Mouse (Mus musculus): ENCODE data around the gene Rbm34. TPM values are rescaled to one million over a fixed set of nuclear protein-coding genes. Genes with fewer than 3 reads are reported as not detected.
"Not testable (repeated sequence)": the region's sequence is repeated elsewhere in the genome, so short reads cannot be mapped to it uniquely, and the experiment has no call there.

Rbm34 gene
- polyA plus RNA-seq, 1 experiment from 2014 or later = 22.0 TPM

DNA sequence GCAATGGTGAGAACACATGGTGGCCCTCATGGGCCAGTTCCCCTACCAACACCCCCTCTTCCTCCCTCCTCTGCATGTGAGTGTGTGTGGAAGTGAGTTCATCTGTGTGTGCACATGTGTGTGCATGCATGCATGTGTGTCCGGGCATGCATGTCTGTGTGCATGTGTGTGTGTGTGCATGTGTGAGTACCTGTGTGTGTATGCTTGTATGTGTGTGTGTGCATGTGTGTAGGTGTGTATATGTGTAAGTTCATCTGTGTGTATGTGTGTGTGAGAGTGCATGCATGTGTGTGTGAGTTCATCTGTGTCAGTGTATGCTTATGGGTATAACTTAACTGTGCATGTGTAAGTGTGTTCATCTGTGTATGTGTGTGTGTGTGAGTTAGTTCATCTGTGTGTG, 52.5 kb downstream of the Rbm34 start:
- H3K27me3 ChIP-seq (replicated peaks; ENCODE audit: control insufficient read depth, insufficient read depth, low read length) = no peaks in the 10 kb centered on the region
- no peak overlapping the region for H3K9ac ChIP-seq (ENCODE audit: low read depth, low read length)
- peaks cover 19% of the 10 kb centered on the region for H3K4me1 ChIP-seq (ENCODE audit: control insufficient read depth, insufficient read depth, low read length)
- no peaks in the 10 kb centered on the region for H3K36me3 ChIP-seq (ENCODE audit: control insufficient read depth, insufficient read depth, low read length)
- no peak overlapping the region for H3K4me2 ChIP-seq (ENCODE audit: low read depth, low read length)
- no peak for ATAC-seq
- no peak overlapping the region for H3K4me3 ChIP-seq (ENCODE audit: low read length)
- no peaks in the 10 kb centered on the region for H3K9me3 ChIP-seq (ENCODE audit: control insufficient read depth, low read length)
- H3K27ac ChIP-seq (ENCODE audit: low read length) = no peak overlapping the region
- 97% methylated on average over 1 of the region's 1 CpGs for WGBS

- Histone ChIP-seq H3K27ac (ENCODE audit: low read length) (no peak overlapping the region), H3K27me3 (replicated peaks; ENCODE audit: control insufficient read depth, insufficient read depth, low read length) (no peaks in the 10 kb centered on the region), H3K36me3 (ENCODE audit: control insufficient read depth, insufficient read depth, low read length) (no peaks in the 10 kb centered on the region), H3K9me3 (ENCODE audit: control insufficient read depth, low read length) (no peaks in the 10 kb centered on the region), H3K4me3 (ENCODE audit: low read length) (no peak overlapping the region), H3K4me1 (ENCODE audit: control insufficient read depth, insufficient read depth, low read length) (peaks cover 20% of the 10 kb centered on the region), H3K4me2 (ENCODE audit: low read depth, low read length) (no peak overlapping the region), H3K9ac (ENCODE audit: low read depth, low read length) (no peak overlapping the region)
- 61% methylated on average over 6 of the region's 6 CpGs for WGBS
- ATAC-seq = no peak
Measured at GRCm38 (mm10) chr8:126917179-126917905, 53.5 kb downstream of the Rbm34 start.

DNA sequence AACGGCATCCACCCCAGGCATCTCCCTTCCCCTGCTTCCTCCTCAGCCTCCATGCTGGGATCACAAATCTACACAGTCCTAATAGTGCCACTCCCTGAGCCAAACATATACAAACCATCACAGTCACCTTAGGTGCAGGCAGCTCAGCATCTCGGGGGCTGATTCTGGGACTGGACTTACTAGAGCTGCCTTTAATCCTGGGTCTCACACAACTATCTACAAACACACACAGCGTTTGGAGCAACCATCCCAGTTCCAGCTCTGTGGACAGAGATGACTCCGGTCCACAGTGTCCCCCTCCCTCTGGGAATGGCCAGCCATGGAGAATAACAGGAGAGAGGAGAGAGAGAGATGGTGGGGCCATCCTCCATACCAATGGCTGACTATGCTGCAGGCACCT, 54.3 kb downstream of the Rbm34 start:
- no peaks in the 10 kb centered on the region for H3K27me3 ChIP-seq (replicated peaks; ENCODE audit: control insufficient read depth, insufficient read depth, low read length)
- H3K27ac ChIP-seq (ENCODE audit: low read length) = no peak overlapping the region
- no peak overlapping the region for H3K9ac ChIP-seq (ENCODE audit: low read depth, low read length)
- H3K9me3 ChIP-seq (ENCODE audit: control insufficient read depth, low read length) = no peaks in the 10 kb centered on the region
- no peak for ATAC-seq
- no peaks in the 10 kb centered on the region for H3K36me3 ChIP-seq (ENCODE audit: control insufficient read depth, insufficient read depth, low read length)
- H3K4me2 ChIP-seq (ENCODE audit: low read depth, low read length) = no peak overlapping the region
- no peak overlapping the region for H3K4me3 ChIP-seq (ENCODE audit: low read length)
- 80% methylated on average over 4 of the region's 4 CpGs for WGBS
- peaks cover 20% of the 10 kb centered on the region for H3K4me1 ChIP-seq (ENCODE audit: control insufficient read depth, insufficient read depth, low read length)

GRCm38 (mm10) chr8:126914609-126915375, 56.1 kb downstream of the Rbm34 start:
- no peaks in the 10 kb centered on the region for H3K36me3 ChIP-seq (ENCODE audit: control insufficient read depth, insufficient read depth, low read length)
- peaks cover 16% of the 10 kb centered on the region for H3K4me1 ChIP-seq (ENCODE audit: control insufficient read depth, insufficient read depth, low read length)
- no peak overlapping the region for H3K4me2 ChIP-seq (ENCODE audit: low read depth, low read length)
- no peak overlapping the region for H3K9ac ChIP-seq (ENCODE audit: low read depth, low read length)
- no peak overlapping the region for H3K27ac ChIP-seq (ENCODE audit: low read length)
- H3K9me3 ChIP-seq (ENCODE audit: control insufficient read depth, low read length) = no peaks in the 10 kb centered on the region
- no peaks in the 10 kb centered on the region for H3K27me3 ChIP-seq (replicated peaks; ENCODE audit: control insufficient read depth, insufficient read depth, low read length)
- ATAC-seq = no peak
- WGBS = 44% methylated on average over 10 of the region's 10 CpGs
- H3K4me3 ChIP-seq (ENCODE audit: low read length) = no peak overlapping the region

DNA sequence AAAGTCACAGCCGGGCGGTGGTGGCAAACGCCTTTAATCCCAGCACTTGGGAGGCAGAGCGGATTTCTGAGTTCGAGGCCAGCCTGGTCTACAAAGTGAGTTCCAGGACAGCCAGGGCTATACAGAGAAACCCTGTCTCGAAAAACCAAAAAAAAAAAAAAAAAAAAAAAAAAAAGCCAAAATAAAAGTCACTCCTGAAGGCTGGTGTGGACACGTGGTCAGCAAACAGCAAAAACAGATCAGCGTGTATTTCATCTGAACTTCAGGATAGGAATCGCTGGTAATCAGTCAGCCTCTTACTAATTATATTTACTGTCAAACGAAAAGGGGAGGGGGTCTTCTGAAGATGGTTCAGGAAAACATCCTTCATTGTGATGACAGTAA, 56.8 kb downstream of the Rbm34 start:
- H3K9ac ChIP-seq (ENCODE audit: low read depth, low read length); H3K36me3 ChIP-seq (ENCODE audit: control insufficient read depth, insufficient read depth, low read length); H3K27ac ChIP-seq (ENCODE audit: low read length); H3K27me3 ChIP-seq (replicated peaks; ENCODE audit: control insufficient read depth, insufficient read depth, low read length); ATAC-seq; H3K4me3 ChIP-seq (ENCODE audit: low read length); H3K9me3 ChIP-seq (ENCODE audit: control insufficient read depth, low read length); H3K4me2 ChIP-seq (ENCODE audit: low read depth, low read length): not testable (repeated sequence)
- H3K4me1 ChIP-seq (ENCODE audit: control insufficient read depth, insufficient read depth, low read length) = peaks cover 12% of the 10 kb centered on the region
- 64% methylated on average over 10 of the region's 10 CpGs for whole genome bisulfite sequencing

- ATAC-seq = peak; percentile 30; the same call in 1 of the 2 replicates
- H3K27ac ChIP-seq (ENCODE audit: low read length) = peak overlapping the region; percentile 16
Measured at GRCm38 (mm10) chr8:126913241-126914106, 57.4 kb downstream of the Rbm34 start.

DNA sequence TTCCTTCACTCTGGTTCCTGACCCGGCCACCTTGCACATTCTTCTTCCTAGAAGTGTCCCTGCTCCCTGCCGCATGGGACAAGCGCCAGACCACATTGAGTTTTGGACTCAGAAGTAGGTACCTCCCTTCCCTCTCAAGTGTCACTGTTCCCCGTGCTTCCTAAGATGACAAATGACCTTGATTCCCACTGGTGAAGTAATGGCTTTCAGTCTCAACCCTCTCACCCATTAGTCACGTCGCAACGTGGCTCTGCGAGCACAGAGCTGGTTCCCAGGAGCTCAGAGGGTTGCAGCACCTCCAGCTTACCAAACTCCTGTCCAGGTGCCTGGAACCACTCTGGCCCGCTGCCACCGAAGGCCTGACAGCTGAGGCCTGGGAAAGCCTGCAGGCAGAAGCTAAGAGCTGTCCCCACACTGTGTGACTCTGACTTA, 61.5 kb downstream of the Rbm34 start:
- peak overlapping the region; percentile 53 for H3K9ac ChIP-seq (ENCODE audit: low read depth, low read length)
- no peak overlapping the region for H3K27ac ChIP-seq (ENCODE audit: low read length)
- peaks cover 25% of the 10 kb centered on the region for H3K4me1 ChIP-seq (ENCODE audit: control insufficient read depth, insufficient read depth, low read length)
- H3K9me3 ChIP-seq (ENCODE audit: control insufficient read depth, low read length) = no peaks in the 10 kb centered on the region
- H3K27me3 ChIP-seq (replicated peaks; ENCODE audit: control insufficient read depth, insufficient read depth, low read length) = no peaks in the 10 kb centered on the region
- H3K36me3 ChIP-seq (ENCODE audit: control insufficient read depth, insufficient read depth, low read length) = no peaks in the 10 kb centered on the region
- no peak overlapping the region for H3K4me3 ChIP-seq (ENCODE audit: low read length)
- ATAC-seq = no peak
- H3K4me2 ChIP-seq (ENCODE audit: low read depth, low read length) = no peak overlapping the region
- 54% methylated on average over 10 of the region's 10 CpGs for WGBS

More at GRCm38 (mm10) chr8:126913241-126914106, 57.4 kb downstream of the Rbm34 start:
- Histone ChIP-seq H3K4me2 (ENCODE audit: low read depth, low read length) (no peak overlapping the region), H3K36me3 (ENCODE audit: control insufficient read depth, insufficient read depth, low read length) (no peaks in the 10 kb centered on the region), H3K4me1 (ENCODE audit: control insufficient read depth, insufficient read depth, low read length) (peaks cover 18% of the 10 kb centered on the region), H3K9ac (ENCODE audit: low read depth, low read length) (no peak overlapping the region; the same call in 1 of the 2 replicates), H3K27me3 (replicated peaks; ENCODE audit: control insufficient read depth, insufficient read depth, low read length) (no peaks in the 10 kb centered on the region), H3K4me3 (ENCODE audit: low read length) (no peak overlapping the region), H3K9me3 (ENCODE audit: control insufficient read depth, low read length) (no peaks in the 10 kb centered on the region)
- WGBS = 48% methylated on average over 12 of the region's 12 CpGs

- Histone ChIP-seq H3K4me1 (ENCODE audit: control insufficient read depth, insufficient read depth, low read length) (peaks cover 30% of the 10 kb centered on the region), H3K4me2 (ENCODE audit: low read depth, low read length) (no peak overlapping the region), H3K27ac (ENCODE audit: low read length) (0 out of 2 replicates have a peak overlapping the region, but pooled peaks have one; percentile 15), H3K36me3 (ENCODE audit: control insufficient read depth, insufficient read depth, low read length) (no peaks in the 10 kb centered on the region), H3K27me3 (replicated peaks; ENCODE audit: control insufficient read depth, insufficient read depth, low read length) (no peaks in the 10 kb centered on the region), H3K9me3 (ENCODE audit: control insufficient read depth, low read length) (no peaks in the 10 kb centered on the region), H3K4me3 (ENCODE audit: low read length) (no peak overlapping the region), H3K9ac (ENCODE audit: low read depth, low read length) (0 out of 2 replicates have a peak overlapping the region, but pooled peaks have one; percentile 53)
- WGBS = 72% methylated on average over 6 of the region's 6 CpGs
- ATAC-seq = peak; percentile 44
Measured at GRCm38 (mm10) chr8:126908805-126909204, 62.1 kb downstream of the Rbm34 start.

GRCm38 (mm10) chr8:126907968-126908367, 62.9 kb downstream of the Rbm34 start:
- WGBS = 48% methylated on average over 9 of the region's 9 CpGs
- Histone ChIP-seq H3K9ac (ENCODE audit: low read depth, low read length) (no peak overlapping the region), H3K4me3 (ENCODE audit: low read length) (no peak overlapping the region), H3K9me3 (ENCODE audit: control insufficient read depth, low read length) (no peaks in the 10 kb centered on the region), H3K4me1 (ENCODE audit: control insufficient read depth, insufficient read depth, low read length) (peaks cover 25% of the 10 kb centered on the region), H3K27ac (ENCODE audit: low read length) (peak overlapping the region; percentile 11; the same call in 1 of the 2 replicates), H3K27me3 (replicated peaks; ENCODE audit: control insufficient read depth, insufficient read depth, low read length) (no peaks in the 10 kb centered on the region), H3K36me3 (ENCODE audit: control insufficient read depth, insufficient read depth, low read length) (no peaks in the 10 kb centered on the region), H3K4me2 (ENCODE audit: low read depth, low read length) (no peak overlapping the region)
- ATAC-seq = 0 out of 2 replicates have a peak, but pooled peaks have one; percentile 21

Measured in intestine, embryonic 16.5 days (tissue).